In the genomic region with DNA sequence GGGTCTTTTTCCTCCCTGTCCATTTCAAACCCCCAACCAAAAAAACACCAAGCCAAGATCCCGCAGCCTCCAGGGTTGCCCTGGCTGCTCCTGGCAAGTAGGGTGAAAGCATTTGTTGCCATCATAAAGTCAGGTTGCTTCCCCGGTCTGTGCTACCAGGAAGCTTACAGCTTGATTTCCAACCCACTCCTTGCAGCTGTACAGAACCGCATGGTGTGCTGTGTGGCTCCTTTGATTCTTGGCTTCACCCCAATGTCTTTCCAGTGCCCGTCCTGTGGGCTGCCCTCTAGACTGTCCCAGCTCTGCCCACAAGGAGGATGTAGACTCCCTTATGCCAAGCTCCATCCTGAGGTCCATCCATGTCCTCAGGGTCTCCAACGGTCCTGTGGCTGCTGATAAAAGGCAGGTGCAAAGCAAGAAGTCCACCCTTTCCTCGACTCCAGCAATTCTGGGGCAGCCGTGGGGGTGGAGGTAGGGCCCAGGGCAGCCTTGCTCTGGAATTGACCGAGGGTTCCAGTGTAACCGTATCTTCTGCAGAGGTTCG, we compare ENCODE assay signal across 19 mouse cellular contexts.
"Had no signal": no experiment of that assay in that cellular context is flagged by ENCODE, and none has a peak within 500 bp of the region (broad histone marks: within the 10 kb centered on the region; RNA-seq: fewer than 3 reads in every experiment).

No protein-coding gene starts in this region.

- H3K4me3 ChIP-seq: heart, embryonic 10.5 days; heart, embryonic 13.5 days; heart, embryonic 15.5 days; hindbrain, embryonic 13.5 days; hindbrain, embryonic 15.5 days; kidney, embryonic 15.5 days; limb, embryonic 13.5 days; limb, embryonic 15.5 days; liver, embryonic 12.5 days had no signal

- H3K36me3 ChIP-seq: heart, embryonic 10.5 days; heart, embryonic 13.5 days; heart, embryonic 15.5 days; hindbrain, embryonic 13.5 days; hindbrain, embryonic 15.5 days; kidney, embryonic 15.5 days; limb, embryonic 13.5 days; limb, embryonic 15.5 days; liver, embryonic 12.5 days had no signal

- H3K9ac ChIP-seq: heart, embryonic 13.5 days; heart, embryonic 15.5 days; hindbrain, embryonic 13.5 days; hindbrain, embryonic 15.5 days; kidney, embryonic 15.5 days; limb, embryonic 13.5 days; limb, embryonic 15.5 days; liver, embryonic 12.5 days; liver, embryonic 14.5 days had no signal

- H3K27me3 ChIP-seq: heart, embryonic 13.5 days; heart, embryonic 15.5 days; hindbrain, embryonic 13.5 days; hindbrain, embryonic 15.5 days; kidney, embryonic 15.5 days; limb, embryonic 13.5 days; limb, embryonic 15.5 days; liver, embryonic 12.5 days had no signal

- H3K9me3 ChIP-seq: heart, embryonic 10.5 days; heart, embryonic 13.5 days; heart, embryonic 15.5 days; hindbrain, embryonic 13.5 days; hindbrain, embryonic 15.5 days; kidney, embryonic 15.5 days; limb, embryonic 13.5 days; limb, embryonic 15.5 days; liver, embryonic 12.5 days had no signal

- H3K4me1 ChIP-seq: hindbrain, embryonic 13.5 days; hindbrain, embryonic 15.5 days had no signal

- H3K27ac ChIP-seq: heart, embryonic 10.5 days; heart, embryonic 13.5 days; heart, embryonic 15.5 days; hindbrain, embryonic 13.5 days; hindbrain, embryonic 15.5 days; hindbrain, postnatal 0 days; kidney, embryonic 15.5 days; kidney, postnatal 0 days; limb, embryonic 13.5 days; limb, embryonic 15.5 days; liver, embryonic 12.5 days; liver, embryonic 14.5 days had no signal

- H3K4me2 ChIP-seq: heart, embryonic 13.5 days; heart, embryonic 15.5 days; hindbrain, embryonic 13.5 days; hindbrain, embryonic 15.5 days; kidney, embryonic 15.5 days; limb, embryonic 13.5 days; limb, embryonic 15.5 days; liver, embryonic 12.5 days had no signal

- ATAC-seq: hindbrain, postnatal 0 days; intestine, embryonic 16.5 days; liver, embryonic 12.5 days had no signal

- DNase-seq: gastrocnemius, postnatal 14 days; gastrocnemius, postnatal 36 days; heart, postnatal 36 days; layer of hippocampus, adult 9-11 months; layer of hippocampus, postnatal 36 days; left cerebral cortex, postnatal 4 days had no signal
